Mouse (Mus musculus) forebrain, embryonic 10.5 days (tissue): ENCODE results near the gene Fam76b. TPM values are rescaled to one million over a fixed set of nuclear protein-coding genes. Genes with fewer than 3 reads are reported as not detected.

ENCODE experiments used
- DNase-seq: peaks from one replicate; pipeline ENCODE4 v3.0.0-alpha.2; 2017; ENCODE audit warnings: low spot score; ENCODE audit errors: extremely low spot score
- H3K27ac ChIP-seq: fragments of 300-500 bp; sonication (generic); 2 replicates; pipeline ENCODE4 v1.5.1; 2016; ENCODE audit warnings: mild to moderate bottlenecking
- H3K27me3 ChIP-seq: fragments of 300-500 bp; sonication (generic); 2 replicates; pipeline ENCODE4 v1.6.1; 2016; ENCODE audit warnings: mild to moderate bottlenecking; ENCODE audit not compliant: poor library complexity, severe bottlenecking
- H3K36me3 ChIP-seq: fragments of 300-500 bp; sonication (generic); replicated peaks from 2 replicates; pipeline ENCODE4 v1.6.1; 2016; ENCODE audit warnings: mild to moderate bottlenecking, moderate library complexity
- H3K4me1 ChIP-seq: fragments of 300-500 bp; sonication (generic); 2 replicates; pipeline ENCODE4 v1.6.1; 2016
- H3K4me3 ChIP-seq: fragments of 300-500 bp; sonication (generic); 2 replicates; pipeline ENCODE4 v1.5.1; 2016; ENCODE audit warnings: mild to moderate bottlenecking, moderate library complexity
- H3K9me3 ChIP-seq: fragments of 300-500 bp; sonication (generic); 2 replicates; pipeline ENCODE4 v1.6.1; 2016; ENCODE audit warnings: mild to moderate bottlenecking, moderate library complexity
- WGBS: fragments of 180-500 bp; shearing (Covaris S2); methylation state at CpG from one replicate; pipeline ENCODE4 v1.1.7; 2016; 5-methylcytosine and 5-hydroxymethylcytosine counted together
- polyA plus RNA-seq: library from polyadenylated mRNA; unstranded; fragments of >200 nt; fragmentation: Nextera tagmentation; extraction: Ambion mirVana; gene quantifications from 2 replicates; pipeline ENCODE4 v1.2.1, GENCODE M21; 2016

Gene Fam76b
- polyA plus RNA-seq, 1 experiment from 2014 or later: 22.4 TPM

DNA sequence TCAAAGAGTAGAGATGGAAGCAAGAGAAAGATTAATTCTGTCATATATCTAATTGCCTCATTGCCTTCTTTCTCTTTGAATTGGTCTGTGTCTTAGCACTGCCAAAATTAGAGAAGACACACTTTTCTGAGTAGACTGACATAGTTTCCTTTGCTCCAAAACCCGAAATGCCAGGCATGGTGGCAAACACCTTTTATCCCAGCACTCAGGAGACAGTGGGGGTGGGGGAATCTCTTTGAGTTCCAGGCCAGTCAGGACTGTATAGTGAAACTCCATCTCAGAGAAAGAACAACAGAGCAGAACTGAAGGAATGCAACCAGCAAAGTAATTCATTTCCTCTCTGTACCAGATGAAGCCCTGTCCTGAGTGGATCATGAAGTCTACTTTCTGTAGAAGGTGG lies 53.2 kb downstream of the Fam76b start:
- Histone ChIP-seq H3K4me1 (no peaks in the 10 kb centered on the region), H3K36me3 (no peaks in the 10 kb centered on the region), H3K9me3 (no peaks in the 10 kb centered on the region), H3K27ac (no peak overlapping the region), H3K27me3 (no peaks in the 10 kb centered on the region), H3K4me3 (no peak overlapping the region)
- DNase-seq: no peak
- WGBS: 63% methylated on average over 1 of the region's 1 CpGs

GRCm38 (mm10) chr9:13882478-13882877 lies 55.0 kb downstream of the Fam76b start:
- WGBS: 65% methylated on average over 2 of the region's 2 CpGs
- Histone ChIP-seq H3K4me3 (no peak overlapping the region), H3K27me3 (no peaks in the 10 kb centered on the region), H3K36me3 (no peaks in the 10 kb centered on the region), H3K4me1 (no peaks in the 10 kb centered on the region), H3K27ac (no peak overlapping the region), H3K9me3 (no peaks in the 10 kb centered on the region)
- DNase-seq: peak; percentile 0

DNA sequence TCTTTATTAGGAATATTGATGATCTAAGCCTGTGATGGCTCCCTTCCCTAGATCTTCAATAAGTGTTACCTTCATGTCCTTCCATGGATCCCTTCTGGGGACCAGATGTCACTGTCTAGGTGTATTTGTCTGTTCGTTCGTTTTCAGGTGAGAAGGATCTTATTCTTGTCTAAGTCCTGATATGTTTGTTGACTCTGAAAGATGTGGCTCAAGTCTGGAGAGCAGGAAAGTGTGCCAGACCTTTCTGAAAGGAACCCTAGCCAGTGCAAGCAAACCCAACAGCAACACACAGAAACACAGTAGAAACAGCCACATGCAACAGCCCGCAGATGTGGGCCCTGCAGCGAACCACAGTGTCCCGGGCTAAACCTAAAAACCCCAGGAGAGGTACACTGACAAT lies 61.5 kb downstream of the Fam76b start:
- peak overlapping the region; percentile 71 for H3K27ac ChIP-seq
- WGBS: 82% methylated on average over 5 of the region's 5 CpGs
- peaks cover 6% of the 10 kb centered on the region for H3K9me3 ChIP-seq
- no peak overlapping the region for H3K4me3 ChIP-seq
- DNase-seq: no peak
- peaks cover 7% of the 10 kb centered on the region; the same call in 1 of the 2 replicates for H3K4me1 ChIP-seq
- H3K36me3 ChIP-seq: no peaks in the 10 kb centered on the region
- no peaks in the 10 kb centered on the region; the same call in 1 of the 2 replicates for H3K27me3 ChIP-seq

- Histone ChIP-seq H3K9me3 (peaks cover 6% of the 10 kb centered on the region), H3K36me3 (no peaks in the 10 kb centered on the region), H3K27ac (peak overlapping the region; percentile 71), H3K27me3 (no peaks in the 10 kb centered on the region; the same call in 1 of the 2 replicates), H3K4me1 (peaks cover 7% of the 10 kb centered on the region; the same call in 1 of the 2 replicates), H3K4me3 (no peak overlapping the region)
- peak; percentile 80 for DNase-seq
- 11% methylated on average over 9 of the region's 9 CpGs for WGBS
Observed at GRCm38 (mm10) chr9:13889657-13890056, 62.1 kb downstream of the Fam76b start.

DNA sequence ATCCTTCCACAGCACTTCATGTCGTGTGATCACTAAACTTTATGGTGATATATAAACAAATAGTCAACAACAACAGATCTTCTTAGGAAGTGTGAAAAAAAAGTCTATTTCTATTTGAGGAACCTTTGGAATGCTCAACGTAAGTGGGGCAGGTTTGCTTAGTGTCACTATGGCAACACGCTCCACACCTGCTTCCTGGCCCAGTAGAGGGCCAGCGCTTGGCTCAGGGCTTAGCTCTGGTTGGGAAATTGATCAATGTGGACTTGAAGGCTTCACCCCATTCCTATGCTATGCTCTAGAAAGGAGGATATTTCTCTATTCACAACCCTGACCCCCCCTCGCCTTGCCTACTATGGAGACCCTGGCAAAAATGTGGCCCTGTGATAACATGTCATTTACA lies 62.7 kb downstream of the Fam76b start:
- no peak for DNase-seq
- no peaks in the 10 kb centered on the region; the same call in 1 of the 2 replicates for H3K27me3 ChIP-seq
- no peak overlapping the region for H3K4me3 ChIP-seq
- peak overlapping the region; percentile 71; the same call in 1 of the 2 replicates for H3K27ac ChIP-seq
- H3K9me3 ChIP-seq: peaks cover 6% of the 10 kb centered on the region
- 65% methylated on average over 5 of the region's 5 CpGs for WGBS
- H3K4me1 ChIP-seq: peaks cover 7% of the 10 kb centered on the region; the same call in 1 of the 2 replicates
- no peaks in the 10 kb centered on the region for H3K36me3 ChIP-seq

DNA sequence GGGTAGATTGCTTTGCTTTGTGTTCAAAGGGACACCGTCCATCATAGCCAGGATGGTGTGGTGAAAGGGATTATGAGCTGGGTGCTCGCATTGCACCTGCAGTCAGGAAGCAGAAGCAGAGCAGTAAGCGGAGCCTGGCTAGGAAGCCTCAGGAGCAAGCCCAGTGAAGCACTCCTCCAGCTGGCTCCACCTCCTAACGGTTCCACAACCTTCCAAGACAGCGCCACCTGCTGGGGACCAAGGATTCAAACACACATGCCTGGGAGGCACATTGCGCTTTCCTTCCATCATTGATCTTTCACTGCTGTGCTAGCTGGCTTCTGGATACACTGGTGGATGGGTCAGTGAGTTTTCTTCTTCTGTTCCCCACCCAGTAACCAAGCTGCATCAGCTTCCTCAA lies 64.4 kb downstream of the Fam76b start:
- DNase-seq: no peak
- Histone ChIP-seq H3K36me3 (no peaks in the 10 kb centered on the region), H3K27ac (no peak overlapping the region), H3K9me3 (peaks cover 6% of the 10 kb centered on the region), H3K4me1 (peaks cover 7% of the 10 kb centered on the region; the same call in 1 of the 2 replicates), H3K27me3 (no peaks in the 10 kb centered on the region; the same call in 1 of the 2 replicates), H3K4me3 (no peak overlapping the region)
- 91% methylated on average over 6 of the region's 6 CpGs for WGBS

DNA sequence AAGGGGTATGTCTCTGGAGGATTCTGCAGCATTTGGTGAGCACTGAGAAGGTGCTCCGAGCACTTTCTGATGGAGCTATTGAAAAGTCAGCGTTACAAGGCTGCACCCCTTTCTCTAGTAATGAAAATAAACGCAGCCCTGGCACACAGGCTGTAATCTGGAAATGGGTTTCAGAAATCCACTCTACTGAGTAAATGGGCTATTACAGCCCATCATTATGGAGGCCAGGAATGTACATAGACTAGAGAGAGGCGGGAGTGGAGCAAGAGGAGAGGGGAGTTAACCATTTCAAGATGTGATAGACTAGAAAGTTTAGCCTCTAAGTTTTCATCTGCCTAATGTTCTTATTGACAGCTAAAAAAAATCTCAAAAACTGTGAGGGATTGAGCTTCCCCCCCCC lies 65.5 kb downstream of the Fam76b start:
- Histone ChIP-seq H3K27ac (no peak overlapping the region), H3K9me3 (peaks cover 6% of the 10 kb centered on the region), H3K27me3 (no peaks in the 10 kb centered on the region; the same call in 1 of the 2 replicates), H3K36me3 (no peaks in the 10 kb centered on the region), H3K4me1 (peaks cover 7% of the 10 kb centered on the region; the same call in 1 of the 2 replicates), H3K4me3 (no peak overlapping the region)
- 75% methylated on average over 4 of the region's 4 CpGs for WGBS
- no peak for DNase-seq

- Histone ChIP-seq H3K36me3 (no peaks in the 10 kb centered on the region), H3K27me3 (no peaks in the 10 kb centered on the region), H3K4me1 (peaks cover 13% of the 10 kb centered on the region), H3K27ac (no peak overlapping the region), H3K4me3 (no peak overlapping the region), H3K9me3 (peaks cover 6% of the 10 kb centered on the region)
- 80% methylated on average over 8 of the region's 8 CpGs for WGBS
- no peak for DNase-seq
Observed at GRCm38 (mm10) chr9:13894491-13894890, 67.0 kb downstream of the Fam76b start.

DNA sequence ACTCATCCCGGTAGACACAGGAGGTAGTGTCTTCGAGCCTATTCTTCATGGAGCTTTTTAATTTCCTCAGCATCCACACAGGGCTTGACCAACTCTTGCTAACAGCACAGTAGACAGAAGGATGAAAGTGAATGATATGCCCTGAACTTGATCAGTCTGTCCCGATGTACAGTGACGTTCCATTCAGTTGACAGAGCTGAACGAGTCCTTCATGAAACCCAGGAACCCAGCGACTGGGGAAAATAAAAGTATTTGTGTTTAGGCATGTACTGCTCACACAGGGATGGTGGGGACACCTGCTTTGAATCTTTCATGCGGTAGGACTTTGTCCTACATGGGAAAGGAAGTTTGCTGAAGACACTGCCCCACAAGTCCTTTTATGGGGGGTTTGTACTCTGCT lies 67.4 kb downstream of the Fam76b start:
- WGBS: 91% methylated on average over 7 of the region's 7 CpGs
- H3K27me3 ChIP-seq: no peaks in the 10 kb centered on the region
- H3K27ac ChIP-seq: no peak overlapping the region
- peaks cover 9% of the 10 kb centered on the region for H3K4me1 ChIP-seq
- no peaks in the 10 kb centered on the region for H3K36me3 ChIP-seq
- H3K4me3 ChIP-seq: no peak overlapping the region
- no peak for DNase-seq
- H3K9me3 ChIP-seq: peaks cover 6% of the 10 kb centered on the region

DNA sequence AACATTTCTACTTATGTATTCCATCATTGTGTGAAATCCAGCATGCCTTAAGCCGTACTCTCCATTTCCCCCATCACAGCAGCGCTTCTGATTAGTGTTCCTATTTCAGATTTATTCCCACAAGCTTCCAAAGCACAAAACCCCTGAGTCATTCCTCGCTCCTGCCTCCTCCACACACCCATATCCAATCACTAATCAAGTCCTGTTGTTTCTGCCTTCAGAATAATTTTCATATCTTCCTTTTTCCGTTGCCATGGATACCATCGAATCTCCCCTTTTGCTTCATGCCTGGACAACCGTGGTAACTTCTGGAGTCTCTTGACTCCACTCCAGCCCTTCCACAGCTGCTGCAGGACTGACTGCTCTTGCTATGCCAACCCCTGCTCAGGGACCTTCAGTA lies 68.5 kb downstream of the Fam76b start:
- H3K27ac ChIP-seq: no peak overlapping the region
- H3K4me1 ChIP-seq: peaks cover 7% of the 10 kb centered on the region
- H3K27me3 ChIP-seq: no peaks in the 10 kb centered on the region
- no peak overlapping the region for H3K4me3 ChIP-seq
- WGBS: 91% methylated on average over 6 of the region's 6 CpGs
- no peak for DNase-seq
- H3K36me3 ChIP-seq: no peaks in the 10 kb centered on the region
- peaks cover 6% of the 10 kb centered on the region for H3K9me3 ChIP-seq

- no peak for DNase-seq
- WGBS: 82% methylated on average over 19 of the region's 19 CpGs
- no peak overlapping the region for H3K27ac ChIP-seq
Observed at GRCm38 (mm10) chr9:13898510-13899305, 71.2 kb downstream of the Fam76b start.

GRCm38 (mm10) chr9:13902030-13902429 lies 74.5 kb downstream of the Fam76b start:
- no peaks in the 10 kb centered on the region for H3K36me3 ChIP-seq
- 85% methylated on average over 3 of the region's 3 CpGs for WGBS
- H3K4me1 ChIP-seq: peaks cover 7% of the 10 kb centered on the region
- no peaks in the 10 kb centered on the region for H3K27me3 ChIP-seq
- no peak overlapping the region for H3K27ac ChIP-seq
- no peak for DNase-seq
- H3K4me3 ChIP-seq: no peak overlapping the region
- H3K9me3 ChIP-seq: no peaks in the 10 kb centered on the region

More at GRCm38 (mm10) chr9:13898510-13899305, 71.2 kb downstream of the Fam76b start:
- no peaks in the 10 kb centered on the region for H3K9me3 ChIP-seq
- H3K36me3 ChIP-seq: no peaks in the 10 kb centered on the region
- H3K4me3 ChIP-seq: no peak overlapping the region
- no peaks in the 10 kb centered on the region for H3K27me3 ChIP-seq
- H3K4me1 ChIP-seq: peaks cover 7% of the 10 kb centered on the region

- Histone ChIP-seq H3K9me3 (no peaks in the 10 kb centered on the region), H3K27me3 (no peaks in the 10 kb centered on the region), H3K36me3 (no peaks in the 10 kb centered on the region), H3K27ac (no peak overlapping the region), H3K4me1 (no peaks in the 10 kb centered on the region), H3K4me3 (no peak overlapping the region)
- WGBS: 90% methylated on average over 5 of the region's 5 CpGs
- no peak for DNase-seq
Observed at GRCm38 (mm10) chr9:13904091-13904779, 76.7 kb downstream of the Fam76b start.
